Comparison of ENCODE assay signal across 8 mouse cellular contexts in the genomic region with DNA sequence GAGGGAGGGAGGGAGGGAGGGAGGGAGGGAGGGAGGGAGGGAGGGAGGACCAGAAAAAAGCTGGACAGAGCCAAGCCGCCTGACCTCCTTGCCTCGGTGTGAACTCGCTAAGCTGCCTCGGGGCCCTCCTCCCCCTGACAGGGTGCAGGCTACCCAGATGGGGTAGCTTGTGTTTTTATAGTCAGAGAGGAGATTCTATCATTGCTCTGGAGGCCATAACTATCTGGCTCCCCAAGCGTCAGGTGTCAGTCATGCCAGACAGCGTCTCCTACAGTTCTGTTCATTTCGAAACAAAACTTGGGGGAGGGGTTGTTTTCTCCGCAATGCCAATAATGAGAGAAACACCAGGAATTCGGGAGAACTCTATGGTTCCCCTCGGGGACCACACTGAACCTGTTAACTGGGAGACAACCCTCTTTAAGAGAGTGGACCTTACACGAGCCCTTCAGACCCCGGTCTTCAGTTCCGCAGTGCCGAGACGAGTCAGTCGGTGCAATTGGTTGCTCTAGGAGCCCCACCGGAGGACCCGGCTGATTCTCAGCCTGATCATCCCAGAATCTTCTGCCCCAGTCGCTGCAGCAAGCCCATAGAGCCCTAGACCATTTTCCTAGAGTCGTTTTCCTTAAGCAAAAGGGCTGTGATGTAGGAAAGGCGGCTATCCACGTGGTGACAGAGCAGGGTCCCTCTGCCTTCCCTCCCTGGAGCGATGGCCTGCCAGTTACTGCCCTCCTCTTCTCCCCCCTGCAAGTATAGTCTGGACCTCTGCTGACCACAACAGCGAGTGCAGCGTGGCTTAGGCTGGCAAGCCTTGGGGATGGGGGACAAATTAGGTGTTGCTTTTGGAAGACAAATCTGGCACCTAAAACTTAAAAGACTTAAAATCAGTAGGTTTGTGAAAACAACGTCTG. TPM values are rescaled to one million over a fixed set of nuclear protein-coding genes. Genes with fewer than 3 reads are reported as not detected.
DNase-seq lines count a peak whose midpoint lies in the region; ATAC-seq and TF ChIP-seq lines count a peak whose summit lies in the region.

No protein-coding gene starts in this region.

- 1% methylated on average over 26 of the region's 26 CpGs for whole genome bisulfite sequencing in forebrain, embryonic 15.5 days
- WGBS in limb, embryonic 14.5 days: under 1% methylated on average over 26 of the region's 26 CpGs
- 1% methylated on average over 26 of the region's 26 CpGs for WGBS in stomach, embryonic 14.5 days

- DNase-seq in left cerebral cortex, adult 2 months (ENCODE audit: extremely low spot score in 1 of 2, low spot score in 2 of 2): no peak
- DNase-seq in left cerebral cortex, adult 9 months (ENCODE audit: low spot score in 2 of 2): no peak
- DNase-seq in limb, embryonic 14.5 days (ENCODE audit: low spot score): no peak
- no peak for DNase-seq in urinary bladder, postnatal 36 days (ENCODE audit: low spot score in 2 of 2)
- no peak for DNase-seq in layer of hippocampus, adult 8-10 months (ENCODE audit: low spot score in 2 of 2)
- no peak for DNase-seq in testis, postnatal 10 days (ENCODE audit: low spot score)

- no peaks in the 10 kb centered on the region for H3K36me3 ChIP-seq in forebrain, embryonic 15.5 days
- no peaks in the 10 kb centered on the region for H3K36me3 ChIP-seq in limb, embryonic 14.5 days (ENCODE audit: control insufficient read depth, insufficient read depth, low read length)
- no peaks in the 10 kb centered on the region for H3K36me3 ChIP-seq in stomach, embryonic 14.5 days (ENCODE audit: control insufficient read depth, insufficient read depth, low read length)

- peaks cover 36% of the 10 kb centered on the region for H3K4me1 ChIP-seq in forebrain, embryonic 15.5 days
- H3K4me1 ChIP-seq in limb, embryonic 14.5 days (ENCODE audit: control insufficient read depth, insufficient read depth, low read length): peaks cover 14% of the 10 kb centered on the region
- 0 out of 2 replicates have a peak, but pooled peaks cover 5% of the 10 kb centered on the region for H3K4me1 ChIP-seq in stomach, embryonic 14.5 days (ENCODE audit: control insufficient read depth, insufficient read depth, low read length)

- no peaks in the 10 kb centered on the region for H3K9me3 ChIP-seq in forebrain, embryonic 15.5 days
- no peaks in the 10 kb centered on the region for H3K9me3 ChIP-seq in limb, embryonic 14.5 days (ENCODE audit: control insufficient read depth, low read length)
- no peaks in the 10 kb centered on the region for H3K9me3 ChIP-seq in stomach, embryonic 14.5 days (ENCODE audit: control insufficient read depth, low read depth, low read length)

- TF ChIP-seq CTCF in left cerebral cortex, adult 2 months (IDR thresholded peaks at IDR 0.05): no peak

- no peak for ATAC-seq in forebrain, embryonic 15.5 days (replicated peaks)
- ATAC-seq in limb, embryonic 14.5 days (ENCODE audit: low FRiP score, low read depth): no peak
- ATAC-seq in stomach, embryonic 14.5 days (ENCODE audit: insufficient number of reproducible peaks, insufficient read depth, low FRiP score, low read depth): no peak

- H3K9ac ChIP-seq in forebrain, embryonic 15.5 days (replicated peaks): 0 out of 2 replicates have a peak overlapping the region, but pooled peaks have one; percentile 0
- H3K9ac ChIP-seq in limb, embryonic 14.5 days (ENCODE audit: low read depth, low read length, severe bottlenecking): no peak overlapping the region
- H3K9ac ChIP-seq in stomach, embryonic 14.5 days (replicated peaks; ENCODE audit: low read depth, low read length): no peak overlapping the region

- peaks cover 58% of the 10 kb centered on the region for H3K27me3 ChIP-seq in forebrain, embryonic 15.5 days
- H3K27me3 ChIP-seq in limb, embryonic 14.5 days (ENCODE audit: control insufficient read depth, insufficient read depth, low read length): peaks cover 60% of the 10 kb centered on the region
- peaks cover 25% of the 10 kb centered on the region; the same call in 1 of the 2 replicates for H3K27me3 ChIP-seq in stomach, embryonic 14.5 days (ENCODE audit: control insufficient read depth, insufficient read depth, low read length)

- no peak overlapping the region for H3K27ac ChIP-seq in left cerebral cortex, adult 2 months
- H3K27ac ChIP-seq in forebrain, embryonic 15.5 days (replicated peaks): no peak overlapping the region
- no peak overlapping the region for H3K27ac ChIP-seq in limb, embryonic 14.5 days (replicated peaks; ENCODE audit: low read depth, low read length)
- no peak overlapping the region for H3K27ac ChIP-seq in stomach, embryonic 14.5 days (ENCODE audit: low read length)

- TF ChIP-seq POLR2A in limb, embryonic 14.5 days (IDR thresholded peaks at IDR 0.05; ENCODE audit: borderline replicate concordance, extremely low read depth, insufficient read depth, insufficient read length): no peak

- H3K4me3 ChIP-seq in left cerebral cortex, adult 2 months: peak overlapping the region; percentile 22
- peak overlapping the region; percentile 32 for H3K4me3 ChIP-seq in forebrain, embryonic 15.5 days
- peak overlapping the region; percentile 18 for H3K4me3 ChIP-seq in limb, embryonic 14.5 days (replicated peaks; ENCODE audit: low read length)
- H3K4me3 ChIP-seq in stomach, embryonic 14.5 days (ENCODE audit: low read depth, low read length): peak overlapping the region; percentile 16

- H3K4me2 ChIP-seq in forebrain, embryonic 15.5 days (replicated peaks): peak overlapping the region; percentile 44
- peak overlapping the region; percentile 37 for H3K4me2 ChIP-seq in limb, embryonic 14.5 days (replicated peaks; ENCODE audit: low read depth, low read length, severe bottlenecking)
- peak overlapping the region; percentile 36 for H3K4me2 ChIP-seq in stomach, embryonic 14.5 days (replicated peaks; ENCODE audit: low read depth, low read length)

- intact Hi-C loops in left cerebral cortex, adult 2 months (cut with DNase I): no loop called here

RNA-seq across cellular contexts. Expression of a gene that starts 1.2 kb away (rescaled TPM):
- total RNA-seq in left cerebral cortex, adult 2 months (2021): under 1 TPM; 0.07 TPM
- polyA plus RNA-seq in forebrain, embryonic 15.5 days (2015; fragmentation: Nextera tagmentation; extraction: Ambion mirVana): 0.24 and 0.47 TPM in 2 replicates
- polyA plus RNA-seq in limb, embryonic 14.5 days (2012; rRNA removed): 0.09 and 0.12 TPM in 2 replicates
- 0.01 TPM in 1 of 2 replicates, not detected in the other for polyA plus RNA-seq in limb, embryonic 14.5 days (2014; fragmentation: Nextera tagmentation; extraction: Ambion mirVana)
- 0.84 and 1.00 TPM in 2 replicates for polyA plus RNA-seq in stomach, embryonic 14.5 days (2014; fragmentation: Nextera tagmentation; extraction: Ambion mirVana)
- 1 to 10 TPM in 1 of 4 experiments, under 1 TPM in 3; 0.45 to 1.0 (median 0.66) TPM for total RNA-seq in layer of hippocampus, adult 8-10 months (2022)

RNA-seq across cellular contexts. Expression of a gene that starts 59.9 kb away (rescaled TPM):
- 10 to 100 TPM; 23.5 to 28.4 TPM for total RNA-seq in left cerebral cortex, adult 2 months (2021)
- 20.0 and 21.7 TPM in 2 replicates for polyA plus RNA-seq in forebrain, embryonic 15.5 days (2015; fragmentation: Nextera tagmentation; extraction: Ambion mirVana)
- 14.7 and 18.9 TPM in 2 replicates for polyA plus RNA-seq in limb, embryonic 14.5 days (2012; rRNA removed)
- 15.8 and 19.2 TPM in 2 replicates for polyA plus RNA-seq in limb, embryonic 14.5 days (2014; fragmentation: Nextera tagmentation; extraction: Ambion mirVana)
- polyA plus RNA-seq in stomach, embryonic 14.5 days (2014; fragmentation: Nextera tagmentation; extraction: Ambion mirVana): 16.3 and 19.9 TPM in 2 replicates
- 10 to 100 TPM; 26.4 to 33.3 (median 30.0) TPM for total RNA-seq in layer of hippocampus, adult 8-10 months (2022)
